Mouse (Mus musculus) spleen, adult 2 months (tissue): ENCODE results near the gene Cldn7.

Experiments
- CTCF ChIP-seq: fragments of 200-500 bp; IDR thresholded peaks from 2 replicates; pipeline ENCODE4 v1.5.1; 2011; ENCODE audit warnings: mild to moderate bottlenecking, inconsistent platforms; ENCODE audit not compliant: insufficient read depth, insufficient read length, insufficient replicate concordance; ENCODE audit errors: extremely low read depth
- POLR2A ChIP-seq: fragments of 200-500 bp; IDR thresholded peaks from 2 replicates; pipeline ENCODE4 v1.6.1; 2011; ENCODE audit warnings: low read depth, low read length, inconsistent platforms

GRCm38 (mm10) chr11:69990850-69991691, 26.5 kb downstream of the Cldn7 start, which contains the start of gene Gabarap:
- TF ChIP-seq POLR2A (peak; percentile 59), CTCF (no peak)
